Mouse (Mus musculus) intestine, postnatal 0 days (tissue): ENCODE results near the gene Mreg. TPM values are rescaled to one million over a fixed set of nuclear protein-coding genes. Genes with fewer than 3 reads are reported as not detected.

Source experiments
- ATAC-seq: fragments of 200-750 bp; cut with Nextera tagmentation; 2 replicates; pipeline ENCODE4 v1.8.0; 2017; ENCODE audit warnings: mild to moderate bottlenecking, moderate TSS enrichment, moderate library complexity
- H3K27ac ChIP-seq: fragments of 300-500 bp; sonication (generic); 2 replicates; pipeline ENCODE4 v1.5.1; 2014; ENCODE audit warnings: mild to moderate bottlenecking, low read depth, low read length, moderate library complexity
- H3K27me3 ChIP-seq: fragments of 300-500 bp; sonication (generic); replicated peaks from 2 replicates; pipeline ENCODE4 v1.6.1; 2014; ENCODE audit warnings: low read length, mixed read lengths; ENCODE audit not compliant: control insufficient read depth, insufficient read depth
- H3K36me3 ChIP-seq: fragments of 300-500 bp; sonication (generic); 2 replicates; pipeline ENCODE4 v1.6.1; 2014; ENCODE audit warnings: mild to moderate bottlenecking, moderate library complexity; ENCODE audit not compliant: control insufficient read depth, insufficient read depth
- H3K4me1 ChIP-seq: fragments of 300-500 bp; sonication (generic); replicated peaks from 2 replicates; pipeline ENCODE4 v1.6.1; 2014; ENCODE audit warnings: antibody characterized with exemption, low read length, mixed read lengths; ENCODE audit not compliant: control insufficient read depth, insufficient read depth
- H3K4me2 ChIP-seq: fragments of 300-500 bp; sonication (generic); replicated peaks from 2 replicates; pipeline ENCODE4 v1.6.1; 2014; ENCODE audit warnings: low read depth, mild to moderate bottlenecking, moderate library complexity
- H3K4me3 ChIP-seq: fragments of 300-500 bp; sonication (generic); 2 replicates; pipeline ENCODE4 v1.5.1; 2014; ENCODE audit warnings: low read depth, low read length
- H3K9ac ChIP-seq: fragments of 300-500 bp; sonication (generic); 2 replicates; pipeline ENCODE4 v1.6.1; 2014; ENCODE audit warnings: mild to moderate bottlenecking, low read depth, low read length
- H3K9me3 ChIP-seq: fragments of 300-500 bp; sonication (generic); 2 replicates; pipeline ENCODE4 v1.6.1; 2016; ENCODE audit warnings: mixed run types; ENCODE audit not compliant: control insufficient read depth
- CTCF ChIP-seq: sonication (generic); IDR thresholded peaks from 2 replicates; pipeline ENCODE4 v1.5.1; 2016; ENCODE audit warnings: low read depth, mild to moderate bottlenecking, control low read depth, antibody characterized with exemption, moderate library complexity
- WGBS: fragments of 180-500 bp; shearing (Covaris S2); extraction: QIAGEN DNeasy Blood & Tissue Kit; methylation state at CpG from one replicate; pipeline ENCODE4 v1.1.7; 2014; 5-methylcytosine and 5-hydroxymethylcytosine counted together
- polyA plus RNA-seq: library from polyadenylated mRNA; unstranded; fragments of >200 nt; fragmentation: Nextera tagmentation; extraction: Ambion mirVana; gene quantifications from 2 replicates; pipeline ENCODE4 v1.2.1, GENCODE M21; 2015

The Mreg gene
- polyA plus RNA-seq, 1 experiment from 2014 or later = 26.6 TPM

GRCm38 (mm10) chr1:72208095-72208494 lies 4.0 kb downstream of the Mreg start:
- WGBS = 68% methylated on average over 5 of the region's 5 CpGs
- Histone ChIP-seq H3K36me3 (no peaks in the 10 kb centered on the region), H3K4me2 (no peak overlapping the region), H3K9ac (no peak overlapping the region), H3K27me3 (no peaks in the 10 kb centered on the region), H3K4me1 (no peaks in the 10 kb centered on the region), H3K9me3 (no peaks in the 10 kb centered on the region), H3K27ac (no peak overlapping the region), H3K4me3 (no peak overlapping the region)
- no peak for ATAC-seq
- no peak for TF ChIP-seq CTCF

GRCm38 (mm10) chr1:72205113-72205512 lies 7.0 kb downstream of the Mreg start:
- Histone ChIP-seq H3K4me1 (no peaks in the 10 kb centered on the region), H3K9ac (no peak overlapping the region), H3K4me3 (no peak overlapping the region), H3K27ac (no peak overlapping the region), H3K36me3 (no peaks in the 10 kb centered on the region), H3K9me3 (no peaks in the 10 kb centered on the region), H3K27me3 (no peaks in the 10 kb centered on the region), H3K4me2 (no peak overlapping the region)
- no peak for ATAC-seq
- no peak for TF ChIP-seq CTCF
- 41% methylated on average over 3 of the region's 3 CpGs for WGBS

GRCm38 (mm10) chr1:72203204-72203603 lies 8.9 kb downstream of the Mreg start:
- Histone ChIP-seq H3K27ac (no peak overlapping the region), H3K27me3 (no peaks in the 10 kb centered on the region), H3K4me1 (no peaks in the 10 kb centered on the region), H3K9me3 (no peaks in the 10 kb centered on the region), H3K4me3 (no peak overlapping the region), H3K9ac (no peak overlapping the region), H3K36me3 (no peaks in the 10 kb centered on the region), H3K4me2 (no peak overlapping the region)
- no peak for ATAC-seq
- 89% methylated on average over 9 of the region's 9 CpGs for WGBS
- TF ChIP-seq CTCF = no peak

- H3K27ac ChIP-seq = no peak overlapping the region
- no peaks in the 10 kb centered on the region for H3K27me3 ChIP-seq
- no peak overlapping the region for H3K4me2 ChIP-seq
- no peak overlapping the region for H3K9ac ChIP-seq
- ATAC-seq = no peak
- TF ChIP-seq CTCF = no peak
- no peak overlapping the region for H3K4me3 ChIP-seq
- no peaks in the 10 kb centered on the region for H3K9me3 ChIP-seq
- WGBS = 93% methylated on average over 7 of the region's 7 CpGs
- no peaks in the 10 kb centered on the region for H3K4me1 ChIP-seq
- no peaks in the 10 kb centered on the region for H3K36me3 ChIP-seq
Observed at GRCm38 (mm10) chr1:72202705-72203104, 9.4 kb downstream of the Mreg start.

- Histone ChIP-seq H3K36me3 (no peaks in the 10 kb centered on the region), H3K4me1 (no peaks in the 10 kb centered on the region), H3K4me3 (no peak overlapping the region), H3K9ac (no peak overlapping the region), H3K27me3 (no peaks in the 10 kb centered on the region), H3K9me3 (no peaks in the 10 kb centered on the region), H3K27ac (no peak overlapping the region), H3K4me2 (no peak overlapping the region)
- TF ChIP-seq CTCF = no peak
- WGBS = 76% methylated on average over 2 of the region's 2 CpGs
- ATAC-seq = no peak
Observed at GRCm38 (mm10) chr1:72202068-72202467, 10.0 kb downstream of the Mreg start.

- no peak overlapping the region for H3K9ac ChIP-seq
Observed at GRCm38 (mm10) chr1:72201126-72201525, 11.0 kb downstream of the Mreg start.

More at GRCm38 (mm10) chr1:72201126-72201525, 11.0 kb downstream of the Mreg start:
- H3K27me3 ChIP-seq = no peaks in the 10 kb centered on the region
- 44% methylated on average over 3 of the region's 3 CpGs for WGBS
- no peaks in the 10 kb centered on the region for H3K9me3 ChIP-seq
- no peak overlapping the region for H3K4me2 ChIP-seq
- no peak for TF ChIP-seq CTCF
- no peak overlapping the region for H3K4me3 ChIP-seq
- H3K27ac ChIP-seq = peak overlapping the region; percentile 37; the same call in 1 of the 2 replicates
- no peaks in the 10 kb centered on the region for H3K4me1 ChIP-seq
- peak; percentile 39; the same call in 1 of the 2 replicates for ATAC-seq
- H3K36me3 ChIP-seq = no peaks in the 10 kb centered on the region
